8 mouse cellular contexts compared by ENCODE assay signal in the genomic region with DNA sequence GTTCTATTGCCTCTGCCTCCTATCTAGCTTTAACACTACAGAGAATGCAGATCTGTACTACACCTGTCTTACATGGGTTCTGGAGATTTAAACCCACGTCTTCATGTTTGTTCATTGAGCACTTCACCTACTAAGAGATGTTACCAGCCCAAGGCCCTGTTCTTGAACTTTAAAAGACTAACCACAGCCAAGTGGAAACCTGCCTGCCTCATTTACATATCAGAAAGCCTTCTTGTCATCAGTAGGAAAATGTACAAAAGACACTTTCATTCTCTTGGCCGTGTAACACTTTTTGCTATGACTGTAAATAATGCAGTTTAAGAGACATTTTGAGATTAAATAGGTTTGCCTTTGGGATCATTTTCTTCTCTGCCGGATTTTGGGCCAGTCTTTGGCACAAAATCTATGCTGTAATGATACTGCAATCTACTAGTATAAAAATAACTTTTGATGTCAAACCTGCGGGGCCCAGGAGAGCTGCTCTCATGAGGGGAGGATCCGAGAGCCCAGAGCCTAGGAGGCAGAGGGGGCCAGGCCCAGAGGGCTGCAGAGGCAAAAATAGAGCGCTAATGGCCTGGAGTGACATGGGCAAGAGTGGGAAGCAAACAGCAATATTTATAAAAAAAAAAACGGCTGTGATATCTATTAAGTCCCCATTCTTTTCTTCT.
DNase-seq lines count a peak whose midpoint lies in the region; ATAC-seq and TF ChIP-seq lines count a peak whose summit lies in the region.

No protein-coding gene starts in this region.

- peak overlapping the region; percentile 44; the same call in 1 of the 2 replicates for H3K4me2 ChIP-seq in forebrain, postnatal 0 days (ENCODE audit: low read depth)
- peak overlapping the region; percentile 52 for H3K4me2 ChIP-seq in limb, embryonic 13.5 days (replicated peaks)

- DNase-seq in cerebellum, postnatal 4 days (ENCODE audit: low spot score in 2 of 2), result no peak
- DNase-seq in layer of hippocampus, adult 2 months (ENCODE audit: low spot score in 2 of 2), result no peak
- no peak for DNase-seq in layer of hippocampus, adult 18-20 months (ENCODE audit: low spot score in 2 of 2)
- DNase-seq in forebrain, postnatal 0 days, result no peak
- no peak for DNase-seq in kidney, adult 9 months

- no peak overlapping the region for H3K9ac ChIP-seq in forebrain, postnatal 0 days
- no peak overlapping the region for H3K9ac ChIP-seq in limb, embryonic 13.5 days

- peak overlapping the region; percentile 53 for H3K4me3 ChIP-seq in layer of hippocampus, adult 2 months
- H3K4me3 ChIP-seq in forebrain, postnatal 0 days (ENCODE audit: low read depth, low read length), result peak overlapping the region; percentile 16
- H3K4me3 ChIP-seq in limb, embryonic 13.5 days, result no peak overlapping the region

- H3K27me3 ChIP-seq in forebrain, postnatal 0 days (ENCODE audit: insufficient read depth, low read length), result no peaks in the 10 kb centered on the region
- H3K27me3 ChIP-seq in limb, embryonic 13.5 days, result no peaks in the 10 kb centered on the region

- H3K9me3 ChIP-seq in forebrain, postnatal 0 days (ENCODE audit: low read length), result 0 out of 2 replicates have a peak, but pooled peaks cover 8% of the 10 kb centered on the region
- no peaks in the 10 kb centered on the region for H3K9me3 ChIP-seq in limb, embryonic 13.5 days

- no peaks in the 10 kb centered on the region for H3K4me1 ChIP-seq in forebrain, postnatal 0 days (ENCODE audit: insufficient read depth)
- H3K4me1 ChIP-seq in limb, embryonic 13.5 days, result no peaks in the 10 kb centered on the region

- no peaks in the 10 kb centered on the region for H3K36me3 ChIP-seq in forebrain, postnatal 0 days (ENCODE audit: insufficient read depth)
- H3K36me3 ChIP-seq in limb, embryonic 13.5 days, result no peaks in the 10 kb centered on the region

- WGBS in forebrain, postnatal 0 days, result 59% methylated on average over 7 of the region's 7 CpGs
- 72% methylated on average over 7 of the region's 7 CpGs for WGBS in limb, embryonic 13.5 days

- TF ChIP-seq CTCF in layer of hippocampus, adult 2 months (conservative IDR thresholded peaks at IDR 0.05), result no peak
- no peak for TF ChIP-seq CTCF in forebrain, postnatal 0 days (IDR thresholded peaks at IDR 0.05; ENCODE audit: low read depth)

- 0 out of 2 replicates have a peak, but pooled peaks have one; percentile 56 for ATAC-seq in cerebellum, adult (ENCODE audit: insufficient number of reproducible peaks, low FRiP score, low TSS enrichment)
- no peak for ATAC-seq in forebrain, postnatal 0 days
- ATAC-seq in limb, embryonic 13.5 days (ENCODE audit: low FRiP score, low read depth), result no peak
- ATAC-seq in frontal cortex, adult (ENCODE audit: low TSS enrichment), result no peak

- H3K27ac ChIP-seq in layer of hippocampus, adult 2 months, result 0 out of 2 replicates have a peak overlapping the region, but pooled peaks have one; percentile 43
- no peak overlapping the region for H3K27ac ChIP-seq in forebrain, postnatal 0 days (ENCODE audit: low read depth, low read length)
- no peak overlapping the region for H3K27ac ChIP-seq in limb, embryonic 13.5 days
